Mouse (Mus musculus) WW6 (cell line): ENCODE results near the gene Tnni1.

Experiments
- DNase-seq: peaks from one replicate; pipeline ENCODE4 v3.0.0-alpha.2; 2013; ENCODE audit warnings: low read depth, low spot score

The Tnni1 gene

GRCm38 (mm10) chr1:135778780-135779535 lies at the start of gene Tnni1:
Gene Tnni1 (plus strand): TSS chr1:135779434.
- DNase-seq: no peak

GRCm38 (mm10) chr1:135729821-135730220 lies 49.4 kb upstream of the Tnni1 start:
- DNase-seq: no peak

GRCm38 (mm10) chr1:135730296-135730695 lies 48.9 kb upstream of the Tnni1 start:
- no peak for DNase-seq

GRCm38 (mm10) chr1:135731393-135731792 lies 47.8 kb upstream of the Tnni1 start:
- DNase-seq: no peak

GRCm38 (mm10) chr1:135731897-135732684 lies 47.1 kb upstream of the Tnni1 start:
- no peak for DNase-seq

GRCm38 (mm10) chr1:135734225-135734937 lies 44.9 kb upstream of the Tnni1 start:
- DNase-seq: no peak

- DNase-seq: no peak
Observed at GRCm38 (mm10) chr1:135735460-135735859, 43.8 kb upstream of the Tnni1 start.

- no peak for DNase-seq
Observed at GRCm38 (mm10) chr1:135744987-135745386, 34.2 kb upstream of the Tnni1 start.

- no peak for DNase-seq
Observed at GRCm38 (mm10) chr1:135746248-135746647, 33.0 kb upstream of the Tnni1 start.

- DNase-seq: peak; percentile 82
Observed at GRCm38 (mm10) chr1:135752737-135753348, 26.4 kb upstream of the Tnni1 start.

- no peak for DNase-seq
Observed at GRCm38 (mm10) chr1:135755287-135755686, 23.9 kb upstream of the Tnni1 start.

- DNase-seq: no peak
Observed at GRCm38 (mm10) chr1:135755913-135756312, 23.3 kb upstream of the Tnni1 start.

- no peak for DNase-seq
Observed at GRCm38 (mm10) chr1:135757287-135757686, 21.9 kb upstream of the Tnni1 start.

GRCm38 (mm10) chr1:135759685-135760084 lies 19.5 kb upstream of the Tnni1 start:
- DNase-seq: no peak

- no peak for DNase-seq
Observed at GRCm38 (mm10) chr1:135760216-135760615, 19.0 kb upstream of the Tnni1 start.

GRCm38 (mm10) chr1:135761728-135762127 lies 17.5 kb upstream of the Tnni1 start:
- no peak for DNase-seq

- no peak for DNase-seq
Observed at GRCm38 (mm10) chr1:135763503-135764205, 15.6 kb upstream of the Tnni1 start.

GRCm38 (mm10) chr1:135764206-135764528 lies 15.1 kb upstream of the Tnni1 start:
- DNase-seq: no peak

- DNase-seq: no peak
Observed at GRCm38 (mm10) chr1:135765645-135766591, 13.3 kb upstream of the Tnni1 start, which contains the start of gene Phlda3. Gene Phlda3 (plus strand): TSS chr1:135766119.
